Mouse (Mus musculus): ENCODE measurements around the gene Ifitm5.

Gene Ifitm5

GRCm38 (mm10) chr7:140902036-140902875 lies 47.8 kb downstream of the Ifitm5 start:
- DNase-seq (ENCODE audit: low read depth, low spot score) = no peak

- no peak for DNase-seq (ENCODE audit: low read depth, low spot score)
Observed at GRCm38 (mm10) chr7:140900220-140900619, 49.9 kb downstream of the Ifitm5 start, which contains the start of gene Cox8b. Cox8b (minus strand) TSS chr7:140900446.

GRCm38 (mm10) chr7:140899121-140899520 lies 51.0 kb downstream of the Ifitm5 start:
- no peak for DNase-seq (ENCODE audit: low read depth, low spot score)

All from embryo, embryonic 11.5 days (tissue).